Mouse (Mus musculus): ENCODE measurements around the gene Adh6b. TPM values are rescaled to one million over a fixed set of nuclear protein-coding genes. Genes with fewer than 3 reads are reported as not detected.

Gene Adh6b
- polyA plus RNA-seq, 1 experiment from 2014 or later: 0.17 TPM

- ATAC-seq (replicated peaks): no peak
- no peak overlapping the region for H3K4me3 ChIP-seq
- WGBS: 86% methylated on average over 2 of the region's 2 CpGs
Measured at GRCm38 (mm10) chr3:138316908-138317472, 24.6 kb upstream of the Adh6b start.

GRCm38 (mm10) chr3:138325001-138325400, 16.6 kb upstream of the Adh6b start:
- Histone ChIP-seq H3K9ac (replicated peaks) (no peak overlapping the region), H3K36me3 (no peaks in the 10 kb centered on the region), H3K4me3 (no peak overlapping the region), H3K4me2 (replicated peaks) (no peak overlapping the region), H3K4me1 (no peaks in the 10 kb centered on the region), H3K27me3 (no peaks in the 10 kb centered on the region), H3K27ac (replicated peaks) (no peak overlapping the region), H3K9me3 (no peaks in the 10 kb centered on the region)
- 91% methylated on average over 17 of the region's 17 CpGs for WGBS
- no peak for ATAC-seq (replicated peaks)

More at GRCm38 (mm10) chr3:138316908-138317472, 24.6 kb upstream of the Adh6b start:
- Histone ChIP-seq H3K9me3 (no peaks in the 10 kb centered on the region), H3K27ac (replicated peaks) (no peak overlapping the region), H3K36me3 (no peaks in the 10 kb centered on the region), H3K4me1 (no peaks in the 10 kb centered on the region), H3K4me2 (replicated peaks) (no peak overlapping the region), H3K27me3 (no peaks in the 10 kb centered on the region), H3K9ac (replicated peaks) (no peak overlapping the region)

- no peaks in the 10 kb centered on the region for H3K9me3 ChIP-seq
- no peak overlapping the region for H3K4me2 ChIP-seq (replicated peaks)
- H3K9ac ChIP-seq (replicated peaks): no peak overlapping the region
- ATAC-seq (replicated peaks): no peak
- H3K27me3 ChIP-seq: no peaks in the 10 kb centered on the region
- H3K4me1 ChIP-seq: no peaks in the 10 kb centered on the region
- H3K27ac ChIP-seq (replicated peaks): no peak overlapping the region
- no peak overlapping the region for H3K4me3 ChIP-seq
- 92% methylated on average over 6 of the region's 6 CpGs for WGBS
- no peaks in the 10 kb centered on the region for H3K36me3 ChIP-seq
Measured at GRCm38 (mm10) chr3:138325466-138325865, 16.1 kb upstream of the Adh6b start.

- Histone ChIP-seq H3K27ac (replicated peaks) (no peak overlapping the region), H3K9me3 (no peaks in the 10 kb centered on the region), H3K36me3 (no peaks in the 10 kb centered on the region), H3K4me3 (no peak overlapping the region), H3K4me1 (no peaks in the 10 kb centered on the region), H3K4me2 (replicated peaks) (no peak overlapping the region), H3K9ac (replicated peaks) (no peak overlapping the region), H3K27me3 (no peaks in the 10 kb centered on the region)
- ATAC-seq (replicated peaks): no peak
- 87% methylated on average over 8 of the region's 8 CpGs for WGBS
Measured at GRCm38 (mm10) chr3:138333910-138334309, 7.7 kb upstream of the Adh6b start.

- no peak for ATAC-seq (replicated peaks)
- Histone ChIP-seq H3K9ac (replicated peaks) (no peak overlapping the region), H3K27ac (replicated peaks) (no peak overlapping the region), H3K4me3 (no peak overlapping the region), H3K4me2 (replicated peaks) (no peak overlapping the region), H3K36me3 (no peaks in the 10 kb centered on the region), H3K9me3 (no peaks in the 10 kb centered on the region), H3K27me3 (no peaks in the 10 kb centered on the region), H3K4me1 (no peaks in the 10 kb centered on the region)
- WGBS: 90% methylated on average over 4 of the region's 4 CpGs
Measured at GRCm38 (mm10) chr3:138334320-138334719, 7.3 kb upstream of the Adh6b start.

GRCm38 (mm10) chr3:138335566-138335965, 6.0 kb upstream of the Adh6b start:
- no peak for ATAC-seq (replicated peaks)
- Histone ChIP-seq H3K4me1 (no peaks in the 10 kb centered on the region), H3K27ac (replicated peaks) (no peak overlapping the region), H3K9me3 (no peaks in the 10 kb centered on the region), H3K4me3 (no peak overlapping the region), H3K4me2 (replicated peaks) (no peak overlapping the region), H3K27me3 (no peaks in the 10 kb centered on the region), H3K36me3 (no peaks in the 10 kb centered on the region), H3K9ac (replicated peaks) (no peak overlapping the region)
- 91% methylated on average over 1 of the region's 1 CpGs for WGBS

- ATAC-seq (replicated peaks): no peak
- Histone ChIP-seq H3K9ac (replicated peaks) (no peak overlapping the region), H3K36me3 (no peaks in the 10 kb centered on the region), H3K27me3 (no peaks in the 10 kb centered on the region), H3K9me3 (no peaks in the 10 kb centered on the region), H3K4me3 (no peak overlapping the region), H3K4me2 (replicated peaks) (no peak overlapping the region), H3K4me1 (no peaks in the 10 kb centered on the region), H3K27ac (replicated peaks) (no peak overlapping the region)
- 54% methylated on average over 3 of the region's 3 CpGs for WGBS
Measured at GRCm38 (mm10) chr3:138336104-138336754, 5.3 kb upstream of the Adh6b start.

- WGBS: 76% methylated on average over 3 of the region's 3 CpGs
- H3K4me2 ChIP-seq (replicated peaks): no peak overlapping the region
- no peaks in the 10 kb centered on the region for H3K9me3 ChIP-seq
- H3K27me3 ChIP-seq: no peaks in the 10 kb centered on the region
- no peak overlapping the region for H3K4me3 ChIP-seq
- no peak overlapping the region for H3K27ac ChIP-seq (replicated peaks)
- ATAC-seq (replicated peaks): no peak
- no peaks in the 10 kb centered on the region for H3K36me3 ChIP-seq
- no peak overlapping the region for H3K9ac ChIP-seq (replicated peaks)
- H3K4me1 ChIP-seq: no peaks in the 10 kb centered on the region
Measured at GRCm38 (mm10) chr3:138347041-138347440, 5.5 kb downstream of the Adh6b start.

GRCm38 (mm10) chr3:138352012-138352809, 10.6 kb downstream of the Adh6b start:
- Histone ChIP-seq H3K27ac (replicated peaks) (no peak overlapping the region), H3K9ac (replicated peaks) (no peak overlapping the region), H3K4me1 (no peaks in the 10 kb centered on the region), H3K27me3 (no peaks in the 10 kb centered on the region), H3K36me3 (no peaks in the 10 kb centered on the region), H3K4me2 (replicated peaks) (no peak overlapping the region), H3K4me3 (no peak overlapping the region), H3K9me3 (no peaks in the 10 kb centered on the region)
- WGBS: 92% methylated on average over 11 of the region's 11 CpGs
- ATAC-seq (replicated peaks): no peak

- Histone ChIP-seq H3K4me3 (no peak overlapping the region), H3K9me3 (no peaks in the 10 kb centered on the region)
- no peak for ATAC-seq (replicated peaks)
Measured at GRCm38 (mm10) chr3:138358856-138359255, 17.3 kb downstream of the Adh6b start.

GRCm38 (mm10) chr3:138360721-138361120, 19.1 kb downstream of the Adh6b start:
- H3K4me3 ChIP-seq: no peak overlapping the region
- no peak for ATAC-seq (replicated peaks)
- H3K27me3 ChIP-seq: no peaks in the 10 kb centered on the region
- H3K9me3 ChIP-seq: no peaks in the 10 kb centered on the region
- no peaks in the 10 kb centered on the region for H3K36me3 ChIP-seq
- no peaks in the 10 kb centered on the region for H3K4me1 ChIP-seq
- no peak overlapping the region for H3K27ac ChIP-seq (replicated peaks)
- WGBS: 88% methylated on average over 4 of the region's 4 CpGs
- H3K4me2 ChIP-seq (replicated peaks): no peak overlapping the region
- H3K9ac ChIP-seq (replicated peaks): no peak overlapping the region

More at GRCm38 (mm10) chr3:138358856-138359255, 17.3 kb downstream of the Adh6b start:
- H3K36me3 ChIP-seq: no peaks in the 10 kb centered on the region
- H3K27me3 ChIP-seq: no peaks in the 10 kb centered on the region
- H3K4me1 ChIP-seq: no peaks in the 10 kb centered on the region
- H3K27ac ChIP-seq (replicated peaks): no peak overlapping the region
- no peak overlapping the region for H3K4me2 ChIP-seq (replicated peaks)
- no peak overlapping the region for H3K9ac ChIP-seq (replicated peaks)
- WGBS: 89% methylated on average over 7 of the region's 7 CpGs

- Histone ChIP-seq H3K27me3 (no peaks in the 10 kb centered on the region), H3K27ac (replicated peaks) (no peak overlapping the region), H3K4me2 (replicated peaks) (no peak overlapping the region), H3K4me3 (no peak overlapping the region), H3K4me1 (no peaks in the 10 kb centered on the region), H3K36me3 (no peaks in the 10 kb centered on the region), H3K9ac (replicated peaks) (no peak overlapping the region), H3K9me3 (no peaks in the 10 kb centered on the region)
- no peak for ATAC-seq (replicated peaks)
- WGBS: 75% methylated on average over 2 of the region's 2 CpGs
Measured at GRCm38 (mm10) chr3:138362920-138363319, 21.3 kb downstream of the Adh6b start.
